Mouse (Mus musculus) liver, postnatal 0 days (tissue): Measurements from ENCODE around the gene Hoxb5.

Experiments
- CTCF ChIP-seq: sonication (generic); IDR thresholded peaks from 2 replicates; pipeline ENCODE4 v1.5.1; 2016; ENCODE audit warnings: antibody characterized with exemption, low read depth
- EP300 ChIP-seq: IDR thresholded peaks from 2 replicates; pipeline ENCODE4 v1.6.1; 2016; ENCODE audit warnings: antibody characterized with exemption, low read depth, mild to moderate bottlenecking

- TF ChIP-seq CTCF (no peak), EP300 (no peak)
Measured at GRCm38 (mm10) chr11:96318368-96319070, 15.4 kb downstream of the Hoxb5 start.
